Mouse (Mus musculus): ENCODE data around the gene Cacnb3. TPM values are rescaled to one million over a fixed set of nuclear protein-coding genes. Genes with fewer than 3 reads are reported as not detected.

Gene Cacnb3
- polyA plus RNA-seq, 1 experiment from 2014 or later, result 86.2 TPM

GRCm38 (mm10) chr15:98628589-98629254 is 1.9 kb upstream of the Cacnb3 start:
- Histone ChIP-seq H3K4me2 (replicated peaks) (peak overlapping the region; percentile 45), H3K9ac (replicated peaks) (peak overlapping the region; percentile 37), H3K9me3 (no peaks in the 10 kb centered on the region), H3K27me3 (peaks cover 59% of the 10 kb centered on the region), H3K4me1 (peaks cover 47% of the 10 kb centered on the region), H3K36me3 (no peaks in the 10 kb centered on the region), H3K4me3 (peak overlapping the region; percentile 22), H3K27ac (replicated peaks) (peak overlapping the region; percentile 60)
- no peak for ATAC-seq (ENCODE audit: low FRiP score, low read depth)
- WGBS, result 8% methylated on average over 20 of the region's 20 CpGs

- no peak overlapping the region for H3K4me2 ChIP-seq (replicated peaks)
- WGBS, result 61% methylated on average over 6 of the region's 6 CpGs
- no peak for ATAC-seq (ENCODE audit: low FRiP score, low read depth)
Measured at GRCm38 (mm10) chr15:98629464-98629863, 1.2 kb upstream of the Cacnb3 start.

DNA sequence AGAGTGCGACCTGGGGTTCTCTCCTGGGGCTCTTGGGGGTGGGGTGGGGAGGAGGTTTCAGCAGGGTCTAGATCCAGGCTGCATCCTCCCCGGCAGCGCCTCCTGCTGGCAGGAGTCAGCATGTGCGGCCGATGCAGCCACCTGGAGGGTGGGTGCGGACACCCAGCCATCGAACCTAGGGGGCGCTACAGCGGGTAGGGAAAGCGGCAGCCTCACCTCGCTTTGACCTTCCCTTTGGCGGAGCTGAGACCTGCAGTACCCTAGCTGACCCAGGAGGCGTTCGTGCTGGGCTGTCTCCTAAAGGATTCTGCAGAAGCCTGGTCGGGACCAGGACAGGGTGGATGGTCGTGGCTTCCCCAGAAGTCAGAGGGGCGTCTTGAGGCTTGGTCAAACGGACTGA is 853 bp downstream of the Cacnb3 start:
- Histone ChIP-seq H3K4me3 (peak overlapping the region; percentile 78), H3K27ac (replicated peaks) (peak overlapping the region; percentile 97), H3K4me2 (replicated peaks) (peak overlapping the region; percentile 86), H3K36me3 (no peaks in the 10 kb centered on the region), H3K9me3 (no peaks in the 10 kb centered on the region), H3K4me1 (peaks cover 59% of the 10 kb centered on the region), H3K9ac (replicated peaks) (no peak overlapping the region; the same call in 1 of the 2 replicates), H3K27me3 (peaks cover 61% of the 10 kb centered on the region)
- ATAC-seq (ENCODE audit: low FRiP score, low read depth), result no peak
- 0% methylated on average over 18 of the region's 18 CpGs for WGBS

More at GRCm38 (mm10) chr15:98629464-98629863, 1.2 kb upstream of the Cacnb3 start:
- no peaks in the 10 kb centered on the region for H3K9me3 ChIP-seq
- peaks cover 57% of the 10 kb centered on the region for H3K27me3 ChIP-seq
- no peak overlapping the region for H3K9ac ChIP-seq (replicated peaks)
- H3K4me1 ChIP-seq, result peaks cover 52% of the 10 kb centered on the region
- H3K4me3 ChIP-seq, result no peak overlapping the region
- H3K36me3 ChIP-seq, result no peaks in the 10 kb centered on the region
- H3K27ac ChIP-seq (replicated peaks), result no peak overlapping the region

GRCm38 (mm10) chr15:98632107-98632744 is 1.6 kb downstream of the Cacnb3 start:
- peaks cover 66% of the 10 kb centered on the region for H3K27me3 ChIP-seq
- peak overlapping the region; percentile 78 for H3K4me3 ChIP-seq
- H3K36me3 ChIP-seq, result no peaks in the 10 kb centered on the region
- ATAC-seq (ENCODE audit: low FRiP score, low read depth), result 0 out of 2 replicates have a peak, but pooled peaks have one; percentile 11
- peak overlapping the region; percentile 97 for H3K27ac ChIP-seq (replicated peaks)
- H3K4me1 ChIP-seq, result peaks cover 66% of the 10 kb centered on the region
- peak overlapping the region; percentile 76 for H3K9ac ChIP-seq (replicated peaks)
- H3K4me2 ChIP-seq (replicated peaks), result peak overlapping the region; percentile 86
- 1% methylated on average over 24 of the region's 25 CpGs for WGBS
- no peaks in the 10 kb centered on the region for H3K9me3 ChIP-seq

DNA sequence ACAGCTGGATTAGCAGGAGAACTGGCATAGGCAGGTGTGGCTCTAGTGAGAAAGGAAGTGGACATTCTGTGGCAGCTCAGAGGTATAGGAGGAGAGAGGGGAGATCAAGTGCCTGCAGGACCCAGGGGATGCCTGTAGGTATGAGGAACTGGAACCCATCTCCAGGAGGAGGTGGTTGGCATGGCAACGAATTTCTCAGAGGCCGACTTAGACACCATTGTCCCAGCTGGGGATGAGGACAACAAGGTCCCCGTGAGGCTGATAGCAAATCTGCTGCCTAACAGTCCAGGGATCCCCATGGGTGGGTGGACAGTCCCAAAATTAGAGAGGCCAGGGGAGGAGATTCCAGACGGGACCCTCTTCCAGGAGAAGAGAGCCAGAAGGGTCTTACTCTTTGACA is 2.3 kb downstream of the Cacnb3 start:
- no peaks in the 10 kb centered on the region for H3K36me3 ChIP-seq
- H3K9ac ChIP-seq (replicated peaks), result peak overlapping the region; percentile 76
- H3K4me1 ChIP-seq, result peaks cover 73% of the 10 kb centered on the region
- 0% methylated on average over 4 of the region's 4 CpGs for WGBS
- H3K4me2 ChIP-seq (replicated peaks), result peak overlapping the region; percentile 86
- H3K27ac ChIP-seq (replicated peaks), result peak overlapping the region; percentile 97
- no peak for ATAC-seq (ENCODE audit: low FRiP score, low read depth)
- H3K27me3 ChIP-seq, result peaks cover 66% of the 10 kb centered on the region
- peak overlapping the region; percentile 78 for H3K4me3 ChIP-seq
- no peaks in the 10 kb centered on the region for H3K9me3 ChIP-seq

- peak; percentile 1; the same call in 1 of the 2 replicates for ATAC-seq (ENCODE audit: low FRiP score, low read depth)
- H3K4me1 ChIP-seq, result peaks cover 66% of the 10 kb centered on the region
Measured at GRCm38 (mm10) chr15:98633822-98634470, 3.3 kb downstream of the Cacnb3 start.

DNA sequence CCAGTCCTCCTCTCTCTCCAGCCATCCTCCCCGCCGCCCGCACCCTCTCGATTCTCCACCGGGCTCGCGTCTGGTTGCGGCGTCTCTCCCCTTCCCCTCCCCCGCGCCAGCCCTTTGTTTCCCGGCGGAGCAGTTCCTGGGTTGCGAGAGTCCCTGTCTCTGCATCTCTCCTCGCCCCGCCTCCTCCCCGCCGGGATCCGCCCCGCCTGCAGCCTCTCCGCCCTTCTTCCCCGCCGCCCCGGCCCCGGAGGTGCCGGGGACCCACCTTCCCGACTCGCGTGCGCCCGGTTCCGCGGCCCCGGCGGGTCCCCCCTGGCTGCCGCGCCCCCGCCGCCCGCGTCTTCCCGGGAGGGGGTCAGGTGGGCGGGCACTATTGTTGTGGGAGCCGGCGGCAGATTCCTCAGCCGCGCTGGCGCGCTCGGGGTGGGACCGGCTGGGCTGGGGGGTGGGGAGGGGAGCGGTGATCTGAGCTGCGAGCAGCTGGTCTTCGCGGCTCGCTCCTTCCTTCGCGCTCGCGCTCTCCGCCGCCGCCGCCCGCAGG is 4.0 kb downstream of the Cacnb3 start:
- Histone ChIP-seq H3K4me3 (peak overlapping the region; percentile 78), H3K4me1 (peaks cover 63% of the 10 kb centered on the region), H3K27me3 (peaks cover 50% of the 10 kb centered on the region), H3K4me2 (replicated peaks) (peak overlapping the region; percentile 86), H3K27ac (replicated peaks) (peak overlapping the region; percentile 97), H3K36me3 (peaks cover 3% of the 10 kb centered on the region), H3K9me3 (no peaks in the 10 kb centered on the region), H3K9ac (replicated peaks) (peak overlapping the region; percentile 90)
- peak; percentile 75 for ATAC-seq (ENCODE audit: low FRiP score, low read depth)
- under 1% methylated on average over 53 of the region's 65 CpGs for WGBS

More at GRCm38 (mm10) chr15:98633822-98634470, 3.3 kb downstream of the Cacnb3 start:
- H3K27me3 ChIP-seq, result peaks cover 57% of the 10 kb centered on the region
- peak overlapping the region; percentile 78 for H3K4me3 ChIP-seq
- peak overlapping the region; percentile 90 for H3K9ac ChIP-seq (replicated peaks)
- peak overlapping the region; percentile 97 for H3K27ac ChIP-seq (replicated peaks)
- under 1% methylated on average over 24 of the region's 25 CpGs for WGBS
- H3K9me3 ChIP-seq, result no peaks in the 10 kb centered on the region
- peak overlapping the region; percentile 86 for H3K4me2 ChIP-seq (replicated peaks)
- H3K36me3 ChIP-seq, result no peaks in the 10 kb centered on the region

DNA sequence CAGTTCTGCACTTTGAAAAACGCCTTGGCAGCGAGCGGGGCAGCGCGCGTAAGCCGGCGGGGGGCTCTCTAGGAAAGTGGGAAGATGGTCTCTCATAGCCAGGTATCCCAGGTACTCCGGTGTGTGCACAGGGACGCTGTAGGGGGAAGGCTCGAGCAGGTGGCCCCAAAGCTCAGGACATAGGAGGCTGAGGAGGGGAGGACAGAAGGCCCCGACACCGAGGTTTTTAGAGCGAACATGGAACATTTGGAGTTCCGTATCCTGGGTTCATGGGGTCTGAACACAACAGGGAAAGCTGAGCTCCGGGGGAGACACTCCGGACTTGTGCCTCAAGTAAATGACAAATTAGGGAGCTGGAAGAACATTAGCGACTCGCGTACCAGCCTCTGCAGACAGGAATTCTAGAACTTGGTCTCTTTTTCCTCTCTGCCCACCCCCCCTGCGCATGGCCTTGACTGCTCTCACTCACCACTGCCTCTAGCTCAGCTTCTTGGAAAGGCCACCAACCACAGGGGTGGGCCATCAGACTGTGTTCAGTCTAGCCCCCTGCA is 4.7 kb downstream of the Cacnb3 start:
- ATAC-seq (ENCODE audit: low FRiP score, low read depth), result peak; percentile 5; the same call in 1 of the 2 replicates
- H3K9me3 ChIP-seq, result no peaks in the 10 kb centered on the region
- peaks cover 11% of the 10 kb centered on the region for H3K36me3 ChIP-seq
- H3K4me2 ChIP-seq (replicated peaks), result peak overlapping the region; percentile 86
- peak overlapping the region; percentile 78 for H3K4me3 ChIP-seq
- H3K4me1 ChIP-seq, result peaks cover 63% of the 10 kb centered on the region
- WGBS, result 1% methylated on average over 20 of the region's 21 CpGs
- peaks cover 42% of the 10 kb centered on the region for H3K27me3 ChIP-seq
- peak overlapping the region; percentile 90 for H3K9ac ChIP-seq (replicated peaks)
- H3K27ac ChIP-seq (replicated peaks), result peak overlapping the region; percentile 97

- ATAC-seq (ENCODE audit: low FRiP score, low read depth), result no peak
- 46% methylated on average over 5 of the region's 5 CpGs for WGBS
- no peaks in the 10 kb centered on the region for H3K9me3 ChIP-seq
- H3K4me1 ChIP-seq, result peaks cover 56% of the 10 kb centered on the region
- peaks cover 31% of the 10 kb centered on the region for H3K27me3 ChIP-seq
- H3K27ac ChIP-seq (replicated peaks), result peak overlapping the region; percentile 97
- H3K36me3 ChIP-seq, result peaks cover 22% of the 10 kb centered on the region
- peak overlapping the region; percentile 90 for H3K9ac ChIP-seq (replicated peaks)
- H3K4me2 ChIP-seq (replicated peaks), result peak overlapping the region; percentile 86
- peak overlapping the region; percentile 78 for H3K4me3 ChIP-seq
Measured at GRCm38 (mm10) chr15:98636517-98636916, 5.9 kb downstream of the Cacnb3 start.

DNA sequence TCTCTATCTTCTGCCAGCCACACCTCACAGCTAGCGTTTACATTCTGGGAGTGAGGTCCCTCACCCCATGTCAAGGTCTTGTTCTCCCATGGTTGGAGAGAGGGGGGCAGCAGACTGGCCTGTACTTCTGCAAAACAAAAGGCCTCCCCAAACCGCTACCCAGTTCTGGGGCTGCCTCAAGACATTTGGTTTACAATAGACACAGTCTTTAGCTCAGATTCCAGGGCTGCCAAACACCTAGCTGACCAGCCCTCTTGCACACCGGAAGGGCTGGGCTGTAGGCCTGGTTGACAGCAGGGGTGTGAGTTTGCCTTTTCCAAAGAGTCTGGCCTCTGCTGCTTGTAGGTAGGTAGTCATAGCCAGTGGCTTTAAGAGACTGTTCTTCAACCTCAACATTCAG is 6.5 kb downstream of the Cacnb3 start:
- peak overlapping the region; percentile 86 for H3K4me2 ChIP-seq (replicated peaks)
- no peak overlapping the region for H3K9ac ChIP-seq (replicated peaks)
- no peak overlapping the region for H3K27ac ChIP-seq (replicated peaks)
- H3K27me3 ChIP-seq, result peaks cover 26% of the 10 kb centered on the region
- H3K4me1 ChIP-seq, result peaks cover 50% of the 10 kb centered on the region
- H3K9me3 ChIP-seq, result no peaks in the 10 kb centered on the region
- 46% methylated on average over 3 of the region's 3 CpGs for WGBS
- ATAC-seq (ENCODE audit: low FRiP score, low read depth), result no peak
- H3K4me3 ChIP-seq, result peak overlapping the region; percentile 78; the same call in 1 of the 2 replicates
- peaks cover 29% of the 10 kb centered on the region for H3K36me3 ChIP-seq

DNA sequence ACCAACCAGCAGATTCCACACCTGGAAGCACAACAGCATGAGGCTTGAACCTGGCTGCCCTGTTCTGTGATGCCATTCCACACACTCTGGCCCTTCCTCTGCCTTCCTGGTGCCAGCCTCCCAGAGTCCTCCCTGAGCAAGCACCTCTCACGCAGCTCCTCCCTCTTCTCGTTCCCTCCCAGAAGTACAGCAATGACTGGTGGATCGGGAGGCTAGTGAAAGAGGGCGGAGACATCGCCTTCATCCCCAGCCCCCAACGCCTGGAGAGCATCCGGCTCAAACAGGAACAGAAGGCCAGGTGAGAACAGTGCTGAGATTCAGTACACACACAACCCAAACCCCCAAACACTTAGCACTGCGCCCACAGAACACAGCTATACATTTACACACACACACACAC is 9.5 kb downstream of the Cacnb3 start:
- H3K9ac ChIP-seq (replicated peaks), result no peak overlapping the region
- H3K4me1 ChIP-seq, result peaks cover 28% of the 10 kb centered on the region
- H3K27ac ChIP-seq (replicated peaks), result no peak overlapping the region
- ATAC-seq (ENCODE audit: low FRiP score, low read depth), result no peak
- no peak overlapping the region for H3K4me3 ChIP-seq
- WGBS, result 27% methylated on average over 7 of the region's 8 CpGs
- H3K4me2 ChIP-seq (replicated peaks), result no peak overlapping the region
- H3K9me3 ChIP-seq, result no peaks in the 10 kb centered on the region
- H3K27me3 ChIP-seq, result peaks cover 8% of the 10 kb centered on the region
- peaks cover 58% of the 10 kb centered on the region for H3K36me3 ChIP-seq
